Mouse (Mus musculus) forebrain, embryonic 10.5 days (tissue): ENCODE data around the gene Snx17. TPM values are rescaled to one million over a fixed set of nuclear protein-coding genes. Genes with fewer than 3 reads are reported as not detected.
A peak's percentile ranks its signal among the peaks of the same experiment; 100 is the strongest.
"Not testable (repeated sequence)": the region's sequence is repeated elsewhere in the genome, so short reads cannot be mapped to it uniquely, and the experiment has no call there.

Source experiments
- DNase-seq: peaks from one replicate; pipeline ENCODE4 v3.0.0-alpha.2; 2017; ENCODE audit warnings: low spot score; ENCODE audit errors: extremely low spot score
- H3K27ac ChIP-seq: fragments of 300-500 bp; sonication (generic); 2 replicates; pipeline ENCODE4 v1.5.1; 2016; ENCODE audit warnings: mild to moderate bottlenecking
- H3K27me3 ChIP-seq: fragments of 300-500 bp; sonication (generic); 2 replicates; pipeline ENCODE4 v1.6.1; 2016; ENCODE audit warnings: mild to moderate bottlenecking; ENCODE audit not compliant: poor library complexity, severe bottlenecking
- H3K36me3 ChIP-seq: fragments of 300-500 bp; sonication (generic); replicated peaks from 2 replicates; pipeline ENCODE4 v1.6.1; 2016; ENCODE audit warnings: mild to moderate bottlenecking, moderate library complexity
- H3K4me1 ChIP-seq: fragments of 300-500 bp; sonication (generic); 2 replicates; pipeline ENCODE4 v1.6.1; 2016
- H3K4me3 ChIP-seq: fragments of 300-500 bp; sonication (generic); 2 replicates; pipeline ENCODE4 v1.5.1; 2016; ENCODE audit warnings: mild to moderate bottlenecking, moderate library complexity
- H3K9me3 ChIP-seq: fragments of 300-500 bp; sonication (generic); 2 replicates; pipeline ENCODE4 v1.6.1; 2016; ENCODE audit warnings: mild to moderate bottlenecking, moderate library complexity
- WGBS: fragments of 180-500 bp; shearing (Covaris S2); methylation state at CpG from one replicate; pipeline ENCODE4 v1.1.7; 2016; 5-methylcytosine and 5-hydroxymethylcytosine counted together
- polyA plus RNA-seq: library from polyadenylated mRNA; unstranded; fragments of >200 nt; fragmentation: Nextera tagmentation; extraction: Ambion mirVana; gene quantifications from 2 replicates; pipeline ENCODE4 v1.2.1, GENCODE M21; 2016

Snx17 gene
- polyA plus RNA-seq, 1 experiment from 2014 or later = 132 TPM

- Histone ChIP-seq H3K4me1 (peaks cover 23% of the 10 kb centered on the region), H3K9me3 (peaks cover 6% of the 10 kb centered on the region), H3K27me3 (no peaks in the 10 kb centered on the region), H3K36me3 (peaks cover 85% of the 10 kb centered on the region), H3K4me3 (peak overlapping the region; percentile 85), H3K27ac (no peak overlapping the region)
- 91% methylated on average over 9 of the region's 9 CpGs for WGBS
- no peak for DNase-seq
These were observed 6.9 kb downstream of the Snx17 start for GRCm38 (mm10) chr5:31199893-31200292.

GRCm38 (mm10) chr5:31200327-31200768, 7.3 kb downstream of the Snx17 start:
- peak; percentile 34 for DNase-seq
- Histone ChIP-seq H3K4me1 (peaks cover 23% of the 10 kb centered on the region), H3K4me3 (peak overlapping the region; percentile 85), H3K36me3 (peaks cover 85% of the 10 kb centered on the region), H3K27me3 (no peaks in the 10 kb centered on the region), H3K9me3 (peaks cover 6% of the 10 kb centered on the region), H3K27ac (no peak overlapping the region)
- WGBS = 90% methylated on average over 27 of the region's 27 CpGs

- peak overlapping the region; percentile 96 for H3K27ac ChIP-seq
- H3K4me1 ChIP-seq = peaks cover 23% of the 10 kb centered on the region
- H3K36me3 ChIP-seq = peaks cover 85% of the 10 kb centered on the region
- H3K27me3 ChIP-seq = no peaks in the 10 kb centered on the region
- 23% methylated on average over 13 of the region's 13 CpGs for WGBS
- peaks cover 6% of the 10 kb centered on the region for H3K9me3 ChIP-seq
- H3K4me3 ChIP-seq = peak overlapping the region; percentile 85
- no peak for DNase-seq
These were observed 8.2 kb downstream of the Snx17 start for GRCm38 (mm10) chr5:31201042-31201741.

- peak within 1 kb of the TSS; percentile 85 for H3K4me3 ChIP-seq
- H3K27ac ChIP-seq = peak within 1 kb of the TSS; percentile 96
- peaks cover 83% of the 10 kb centered on the region for H3K36me3 ChIP-seq
- DNase-seq = peak; percentile 98
- H3K27me3 ChIP-seq = no peaks in the 10 kb centered on the region
- H3K9me3 ChIP-seq = peaks cover 6% of the 10 kb centered on the region
- under 1% methylated on average over 53 of the region's 53 CpGs for WGBS
- H3K4me1 ChIP-seq = peaks cover 23% of the 10 kb centered on the region
These were observed 8.9 kb downstream of the Snx17 start, which contains the start of gene Zfp513 for GRCm38 (mm10) chr5:31201742-31202590. Gene Zfp513 (minus strand): TSS chr5:31202303.

- peak overlapping the region; percentile 96 for H3K27ac ChIP-seq
- peaks cover 6% of the 10 kb centered on the region for H3K9me3 ChIP-seq
- H3K27me3 ChIP-seq = no peaks in the 10 kb centered on the region
- WGBS = 83% methylated on average over 7 of the region's 7 CpGs
- H3K36me3 ChIP-seq = peaks cover 83% of the 10 kb centered on the region
- H3K4me1 ChIP-seq = peaks cover 23% of the 10 kb centered on the region
- DNase-seq = no peak
- H3K4me3 ChIP-seq = peak overlapping the region; percentile 85
These were observed 9.9 kb downstream of the Snx17 start for GRCm38 (mm10) chr5:31202933-31203332.

- peaks cover 83% of the 10 kb centered on the region for H3K36me3 ChIP-seq
- WGBS = 94% methylated on average over 2 of the region's 2 CpGs
These were observed 10.8 kb downstream of the Snx17 start for GRCm38 (mm10) chr5:31203866-31204265.

GRCm38 (mm10) chr5:31204421-31204820, 11.4 kb downstream of the Snx17 start:
- 95% methylated on average over 6 of the region's 6 CpGs for WGBS
- H3K27ac ChIP-seq = no peak overlapping the region
- H3K4me3 ChIP-seq = no peak overlapping the region
- H3K9me3 ChIP-seq = peaks cover 6% of the 10 kb centered on the region
- H3K36me3 ChIP-seq = peaks cover 78% of the 10 kb centered on the region
- H3K4me1 ChIP-seq = peaks cover 23% of the 10 kb centered on the region
- no peak for DNase-seq
- no peaks in the 10 kb centered on the region for H3K27me3 ChIP-seq

More at GRCm38 (mm10) chr5:31203866-31204265, 10.8 kb downstream of the Snx17 start:
- Histone ChIP-seq H3K27me3 (no peaks in the 10 kb centered on the region), H3K4me3 (no peak overlapping the region), H3K4me1 (peaks cover 23% of the 10 kb centered on the region), H3K9me3 (peaks cover 6% of the 10 kb centered on the region), H3K27ac (no peak overlapping the region)
- no peak for DNase-seq

GRCm38 (mm10) chr5:31216554-31216953, 23.5 kb downstream of the Snx17 start:
- WGBS = 88% methylated on average over 6 of the region's 6 CpGs
- Histone ChIP-seq H3K36me3 (peaks cover 20% of the 10 kb centered on the region), H3K4me1 (peaks cover 20% of the 10 kb centered on the region)
- not testable (repeated sequence) for DNase-seq, H3K27ac ChIP-seq, H3K27me3 ChIP-seq, H3K9me3 ChIP-seq, H3K4me3 ChIP-seq

GRCm38 (mm10) chr5:31218294-31218693, 25.3 kb downstream of the Snx17 start:
- WGBS = 80% methylated on average over 7 of the region's 7 CpGs
- Histone ChIP-seq H3K4me3 (peak overlapping the region; percentile 14; the same call in 1 of the 2 replicates), H3K36me3 (peaks cover 20% of the 10 kb centered on the region), H3K9me3 (no peaks in the 10 kb centered on the region), H3K27ac (no peak overlapping the region), H3K4me1 (peaks cover 23% of the 10 kb centered on the region), H3K27me3 (no peaks in the 10 kb centered on the region)
- DNase-seq = no peak

- 12% methylated on average over 2 of the region's 2 CpGs for WGBS
- Histone ChIP-seq H3K4me1 (peaks cover 23% of the 10 kb centered on the region), H3K27ac (no peak overlapping the region), H3K4me3 (peak overlapping the region; percentile 84), H3K9me3 (no peaks in the 10 kb centered on the region), H3K36me3 (peaks cover 20% of the 10 kb centered on the region), H3K27me3 (no peaks in the 10 kb centered on the region)
- no peak for DNase-seq
These were observed 26.0 kb downstream of the Snx17 start for GRCm38 (mm10) chr5:31219070-31219469.

- Histone ChIP-seq H3K27me3 (no peaks in the 10 kb centered on the region), H3K9me3 (no peaks in the 10 kb centered on the region), H3K27ac (peak overlapping the region; percentile 98), H3K4me1 (peaks cover 23% of the 10 kb centered on the region), H3K36me3 (peaks cover 20% of the 10 kb centered on the region), H3K4me3 (peak overlapping the region; percentile 84)
- DNase-seq = no peak
- 2% methylated on average over 11 of the region's 11 CpGs for WGBS
These were observed 26.4 kb downstream of the Snx17 start for GRCm38 (mm10) chr5:31219474-31219873.

GRCm38 (mm10) chr5:31219911-31220447, 27.0 kb downstream of the Snx17 start:
- Histone ChIP-seq H3K4me1 (peaks cover 23% of the 10 kb centered on the region), H3K4me3 (peak overlapping the region; percentile 84), H3K36me3 (peaks cover 20% of the 10 kb centered on the region), H3K9me3 (no peaks in the 10 kb centered on the region), H3K27ac (peak overlapping the region; percentile 98), H3K27me3 (no peaks in the 10 kb centered on the region)
- WGBS = 0% methylated on average over 40 of the region's 40 CpGs
- DNase-seq = peak; percentile 78
